Mouse (Mus musculus): ENCODE data around the gene Mrps33.

The Mrps33 gene

DNA sequence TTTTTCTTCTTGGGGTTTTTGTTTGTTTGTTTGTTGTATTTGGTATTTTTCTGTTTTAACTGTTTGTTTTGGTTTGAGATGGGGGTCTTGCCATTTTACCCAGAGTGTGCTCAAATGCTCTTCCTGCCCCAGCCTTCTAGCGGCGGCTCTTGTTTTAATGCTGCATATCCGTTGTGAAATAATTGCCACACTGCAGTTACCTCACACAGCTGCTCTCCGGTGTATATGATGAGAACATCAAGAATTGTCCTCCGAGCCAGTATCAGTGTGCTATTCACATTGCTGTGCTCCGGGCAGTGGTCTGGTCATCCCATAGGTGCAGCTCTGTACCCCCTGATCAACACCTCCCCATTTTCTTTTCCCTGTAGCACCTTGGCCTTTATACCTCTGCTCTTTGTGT, 34.5 kb downstream of the Mrps33 start:
- no peak for DNase-seq

DNA sequence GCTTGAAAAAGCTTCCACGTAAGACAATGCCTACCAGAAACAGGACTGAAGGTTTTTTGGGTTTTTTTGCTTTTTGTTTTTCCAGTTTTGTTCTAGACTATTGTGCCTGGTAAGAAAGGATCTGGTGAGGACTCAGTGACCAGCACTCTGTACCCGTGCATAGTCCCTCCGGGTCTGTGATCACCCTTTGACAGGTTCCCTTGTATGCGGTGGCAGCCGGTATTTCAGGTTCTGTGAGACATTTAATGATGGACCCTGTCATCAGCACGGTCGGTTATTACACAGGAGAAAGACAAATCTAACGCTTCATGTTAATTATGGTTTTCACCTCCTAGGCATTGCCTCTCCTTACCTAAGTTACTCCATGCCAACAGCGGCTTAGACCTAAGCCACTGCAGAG, 35.8 kb downstream of the Mrps33 start:
- DNase-seq: no peak

DNA sequence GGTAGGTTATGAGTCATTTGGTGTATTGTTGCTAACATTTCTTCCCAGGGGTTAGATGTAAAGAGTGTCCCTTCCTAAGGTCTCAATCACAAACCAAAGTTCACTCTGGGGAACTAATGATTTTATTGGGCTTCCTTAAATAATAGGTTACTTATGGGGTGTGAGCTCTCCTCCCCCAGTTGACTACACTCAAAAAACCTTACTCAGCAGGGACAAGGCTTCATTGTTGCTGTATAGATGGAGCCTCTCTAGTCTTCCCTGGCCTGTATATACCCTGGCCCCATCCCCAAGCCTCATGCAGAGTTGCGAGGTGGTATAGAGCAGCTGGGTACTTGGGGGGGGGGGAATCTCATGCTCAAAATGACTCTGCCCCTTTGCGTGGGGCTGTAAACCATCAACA, 53.6 kb downstream of the Mrps33 start:
- DNase-seq: no peak

All from right cerebral cortex, postnatal 4 days (tissue).